Mouse (Mus musculus) Patski (cell line): ENCODE results near the gene Rexo1. TPM values are rescaled to one million over a fixed set of nuclear protein-coding genes. Genes with fewer than 3 reads are reported as not detected.

Experiments used
- ATAC-seq: fragments of 100-300 bp; one replicate; pipeline ENCODE4 v1.8.0; 2021
- CTCF ChIA-PET: fragments of 350-600 bp; sonication (Branson Sonifier 250); formaldehyde crosslinking; loops from one replicate; lab custom pipeline; 2022; ENCODE audit warnings: inconsistent platforms; lab: Charles Lee
- POLR2A ChIA-PET: fragments of 350-600 bp; sonication (Branson Sonifier 250); formaldehyde crosslinking; loops from one replicate; lab custom pipeline; 2022; ENCODE audit warnings: antibody characterized with exemption, inconsistent platforms; lab: Charles Lee
- DNase-seq: peaks from one replicate; pipeline ENCODE4 v3.0.0-alpha.2; 2011; ENCODE audit warnings: low read depth, low spot score
- H3K27me3 ChIP-seq: fragments of 371-371 bp; one replicate; pipeline ENCODE4 v1.5.1; 2021
- CTCF ChIP-seq: fragments of 100-300 bp; IDR thresholded peaks from one replicate; pipeline ENCODE4 v1.5.1; 2021
- in situ Hi-C: fragments of 300-500 bp; cut with MboI; formaldehyde crosslinking; loops from 3 replicates; pipeline ENCODE4 v1.11.1; 2018; ENCODE audit warnings: low pct_unique_long_range_greater_than_20kb, mixed read lengths
- polyA plus RNA-seq: library from polyadenylated mRNA; unstranded; gene quantifications from one replicate; pipeline ENCODE4 v1.2.3, GENCODE M21; 2021

Gene Rexo1
- polyA plus RNA-seq, 1 experiment from 2014 or later = 32.2 TPM

- POLR2A ChIA-PET = no interaction called here
- no peak for DNase-seq
- CTCF ChIA-PET = interaction anchor here (1.3 kb wide), 1 partner anchor 13 kb away, joined by 4 read pairs; no protein-coding TSS in a partner anchor
- no peaks in the 10 kb centered on the region for H3K27me3 ChIP-seq
- no peak for ATAC-seq
- TF ChIP-seq CTCF = no peak
- in situ Hi-C loops = no loop called here
These were observed 17.5 kb downstream of the Rexo1 start for GRCm38 (mm10) chr10:80543873-80544272.

- ATAC-seq (no peak), DNase-seq (no peak)
- POLR2A ChIA-PET = no interaction called here
- no peaks in the 10 kb centered on the region for H3K27me3 ChIP-seq
- CTCF ChIA-PET = no interaction called here
- in situ Hi-C loops = no loop called here
- TF ChIP-seq CTCF = no peak
These were observed 21.9 kb downstream of the Rexo1 start for GRCm38 (mm10) chr10:80539493-80539892.

DNA sequence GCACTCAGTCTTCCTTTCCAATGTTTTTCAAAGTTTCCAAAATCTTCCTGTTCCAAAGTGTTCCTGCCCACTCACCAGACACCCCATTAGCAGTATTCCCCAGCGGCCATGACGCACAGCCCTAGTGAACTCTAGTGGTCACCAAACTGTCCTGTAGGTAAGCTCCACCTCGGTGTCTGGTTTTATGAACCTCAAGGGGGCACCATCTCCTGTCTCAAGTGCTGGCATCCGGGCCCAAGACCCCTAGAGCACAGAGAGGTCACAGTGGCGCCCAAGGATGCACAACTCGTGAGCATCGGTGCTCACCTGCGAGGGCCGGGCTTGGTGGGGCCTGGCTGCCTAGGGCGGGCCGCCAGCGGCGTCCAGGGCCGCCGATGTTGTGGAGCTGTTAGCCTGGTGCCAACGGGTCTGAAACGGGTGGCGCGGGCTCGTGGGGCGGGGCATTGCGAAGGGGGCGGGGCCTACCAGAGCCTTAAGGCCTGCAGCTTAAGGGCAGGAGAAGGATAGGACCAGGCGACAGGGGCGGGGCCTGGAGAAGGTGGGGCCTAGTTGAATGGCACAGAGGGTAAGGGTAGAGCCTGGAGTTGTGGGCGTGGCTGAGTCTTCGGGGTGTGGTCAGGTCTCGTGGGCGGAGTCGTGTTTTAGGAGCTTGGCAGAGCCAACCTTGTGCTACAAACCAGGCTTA is 22.5 kb downstream of the Rexo1 start, which contains the start of gene Atp8b3:
Gene Atp8b3, minus strand, starts transcription at position 415 of the 685 bp plus-strand sequence.
- no peaks in the 10 kb centered on the region for H3K27me3 ChIP-seq
- no peak for TF ChIP-seq CTCF
- ChIA-PET POLR2A (no interaction called here), CTCF (interaction anchor here (0.9 to 1.3 kb wide), 2 partner anchors 11 to 29 kb away, joined by 3 read pairs; no protein-coding TSS in a partner anchor)
- ATAC-seq = no peak
- no peak for DNase-seq
- in situ Hi-C loops = no loop called here

DNA sequence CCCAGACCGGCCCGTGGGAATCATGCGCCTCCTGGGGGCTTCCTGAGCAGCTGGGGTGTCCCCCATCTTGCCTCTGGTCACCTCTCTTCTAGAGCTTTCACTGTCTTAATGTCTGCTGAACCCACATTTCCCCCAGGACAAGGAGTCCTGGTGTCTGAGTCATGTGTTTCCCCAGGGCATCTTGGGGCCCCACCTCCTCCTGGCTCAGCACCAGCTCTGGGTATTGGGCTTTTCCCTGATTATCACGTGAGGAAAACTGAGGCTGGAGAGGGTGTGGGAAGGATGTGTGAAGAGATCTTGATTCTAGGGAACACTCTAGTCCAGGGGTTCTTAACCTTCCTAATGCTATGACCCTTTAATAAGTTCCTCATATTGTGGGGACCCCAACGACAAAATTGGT is 23.2 kb downstream of the Rexo1 start:
- POLR2A ChIA-PET = interaction anchor here (1.0 kb wide), 1 partner anchor 28 kb away, joined by 4 read pairs; no protein-coding TSS in a partner anchor
- DNase-seq (no peak), ATAC-seq (no peak)
- in situ Hi-C loops = no loop called here
- H3K27me3 ChIP-seq = no peaks in the 10 kb centered on the region
- CTCF ChIA-PET = interaction anchor here (0.9 to 1.3 kb wide), 2 partner anchors 12 to 29 kb away, joined by 3 read pairs; no protein-coding TSS in a partner anchor
- no peak for TF ChIP-seq CTCF

DNA sequence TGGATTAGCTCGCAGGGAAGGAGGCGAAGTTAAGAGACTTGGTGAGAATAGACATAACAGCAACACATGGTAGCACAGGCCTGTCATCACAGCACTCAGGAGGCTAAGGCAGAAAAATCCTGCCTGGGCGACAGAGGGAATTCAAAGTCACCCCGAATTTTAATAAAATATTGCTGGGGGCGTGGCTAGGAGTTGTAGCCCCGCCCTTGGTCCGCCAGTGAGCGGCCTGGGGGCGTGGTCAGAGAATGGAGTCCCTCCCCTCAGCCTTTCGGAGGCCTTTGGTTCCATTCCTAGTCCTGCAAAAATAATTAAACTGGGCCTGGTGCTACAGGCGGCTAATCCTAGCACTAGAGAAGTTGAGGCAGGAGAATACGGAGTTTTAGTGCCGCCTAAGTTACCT is 25.6 kb downstream of the Rexo1 start:
- CTCF ChIA-PET = no interaction called here
- no peak for TF ChIP-seq CTCF
- DNase-seq = no peak
- in situ Hi-C loops = no loop called here
- ATAC-seq = no peak
- H3K27me3 ChIP-seq = no peaks in the 10 kb centered on the region
- POLR2A ChIA-PET = no interaction called here

DNA sequence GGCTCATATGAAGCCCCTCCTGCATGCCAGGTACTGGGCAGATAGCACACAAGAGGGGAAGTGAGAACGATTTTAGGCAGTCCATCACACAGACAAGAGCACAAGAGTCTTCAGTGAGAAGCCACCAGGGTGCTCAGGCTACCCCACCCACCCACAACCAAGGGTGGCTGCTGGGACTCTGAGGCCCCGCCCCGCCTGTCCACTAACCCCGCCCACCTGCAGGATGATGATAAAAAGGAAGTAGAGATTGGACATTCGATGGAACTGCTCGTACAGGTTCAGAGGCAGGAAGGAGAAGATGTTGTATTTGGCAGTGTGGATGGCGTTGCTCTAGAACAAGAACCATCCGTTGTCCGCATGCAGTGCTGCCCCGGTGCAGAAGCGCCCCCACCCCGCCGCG is 26.3 kb downstream of the Rexo1 start:
- no peak for TF ChIP-seq CTCF
- DNase-seq = no peak
- no peak for ATAC-seq
- H3K27me3 ChIP-seq = no peaks in the 10 kb centered on the region
- in situ Hi-C loops = no loop called here
- CTCF ChIA-PET = no interaction called here
- POLR2A ChIA-PET = no interaction called here

DNA sequence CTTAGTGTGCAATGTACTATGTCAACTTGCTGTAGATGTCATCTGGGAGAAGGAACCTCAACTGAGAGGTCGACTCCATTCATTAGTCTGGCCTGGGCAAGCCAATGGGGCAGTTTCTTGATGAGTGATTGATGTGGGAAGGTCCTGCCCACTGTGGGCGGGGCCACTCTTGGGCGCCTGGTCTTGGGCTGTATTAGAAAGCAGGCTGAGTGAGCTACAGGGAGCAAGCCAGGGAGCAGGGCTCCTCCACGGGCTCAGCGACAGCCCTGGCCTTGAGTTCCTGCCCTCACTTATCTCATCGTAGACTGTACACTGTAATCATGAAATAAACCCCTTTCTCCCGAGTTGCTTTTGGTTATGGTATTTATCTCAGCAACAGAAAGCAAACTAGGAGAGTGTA is 27.7 kb downstream of the Rexo1 start:
- in situ Hi-C loops = no loop called here
- ATAC-seq (no peak), DNase-seq (no peak)
- TF ChIP-seq CTCF = no peak
- H3K27me3 ChIP-seq = no peaks in the 10 kb centered on the region
- ChIA-PET POLR2A (no interaction called here), CTCF (no interaction called here)

- ATAC-seq (no peak), DNase-seq (no peak)
- POLR2A ChIA-PET = no interaction called here
- no peaks in the 10 kb centered on the region for H3K27me3 ChIP-seq
- TF ChIP-seq CTCF = no peak
- CTCF ChIA-PET = interaction anchor here (1.2 kb wide), 1 partner anchor 24 kb away, joined by 3 read pairs; no protein-coding TSS in a partner anchor
- in situ Hi-C loops = no loop called here
These were observed 28.6 kb downstream of the Rexo1 start for GRCm38 (mm10) chr10:80532783-80533182.

DNA sequence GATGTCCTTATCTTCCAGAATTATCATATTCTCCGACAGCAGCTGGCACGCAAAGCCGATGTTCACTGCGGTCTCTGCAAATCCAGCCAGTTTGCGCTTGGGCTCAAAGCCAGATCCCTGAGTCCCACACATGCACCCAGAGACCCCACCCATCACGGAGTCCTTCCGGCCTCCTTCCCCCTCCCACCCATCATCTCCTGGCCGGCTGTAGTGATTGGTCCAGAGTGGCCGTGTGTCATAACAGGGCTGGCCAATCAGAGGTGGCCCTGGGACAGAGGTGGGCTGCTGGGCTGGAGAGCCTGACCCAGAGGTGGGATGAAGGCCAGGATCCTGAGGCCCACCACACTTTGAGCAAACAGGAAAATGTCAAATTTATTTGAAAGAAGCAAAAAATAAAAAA is 35.2 kb downstream of the Rexo1 start:
- H3K27me3 ChIP-seq = no peaks in the 10 kb centered on the region
- in situ Hi-C loops = no loop called here
- ATAC-seq = no peak
- no peak for TF ChIP-seq CTCF
- POLR2A ChIA-PET = no interaction called here
- CTCF ChIA-PET = no interaction called here
- no peak for DNase-seq

- no peaks in the 10 kb centered on the region for H3K27me3 ChIP-seq
- in situ Hi-C loops = loop anchor here (25.0 kb wide), 1 partner anchor 161 kb away; the partner anchor contains the start of gene Plk5
- ATAC-seq (no peak), DNase-seq (no peak)
- ChIA-PET POLR2A (no interaction called here), CTCF (no interaction called here)
- TF ChIP-seq CTCF = no peak
These were observed 38.1 kb downstream of the Rexo1 start for GRCm38 (mm10) chr10:80523299-80523698.

- ATAC-seq (no peak), DNase-seq (no peak)
- no peaks in the 10 kb centered on the region for H3K27me3 ChIP-seq
- POLR2A ChIA-PET = interaction anchor here (0.6 kb wide), 1 partner anchor 10 kb away, joined by 3 read pairs; no protein-coding TSS in a partner anchor
- no peak for TF ChIP-seq CTCF
- in situ Hi-C loops = loop anchor here (25.0 kb wide), 1 partner anchor 157 kb away; the partner anchor contains the start of gene Plk5
- CTCF ChIA-PET = interaction anchor here (1.3 to 1.9 kb wide), 2 partner anchors 9 to 12 kb away, joined by 4 to 8 read pairs; no protein-coding TSS in a partner anchor
These were observed 42.1 kb downstream of the Rexo1 start for GRCm38 (mm10) chr10:80519287-80519686.
